13 mouse cellular contexts compared by ENCODE assay signal in genomic region chr6:146752178-146752577, GRCm38 (mm10). TPM values are rescaled to one million over a fixed set of nuclear protein-coding genes. Genes with fewer than 3 reads are reported as not detected.
DNase-seq lines count a peak whose midpoint lies in the region; ATAC-seq lines count a peak whose summit lies in the region.
"Had no signal": no experiment of that assay in that cellular context is flagged by ENCODE, and none has a peak within 500 bp of the region (broad histone marks: within the 10 kb centered on the region; RNA-seq: fewer than 3 reads in every experiment).

No protein-coding gene starts in this region.

- H3K4me2 ChIP-seq in heart, embryonic 15.5 days = no peak overlapping the region
- H3K4me2 ChIP-seq in midbrain, embryonic 16.5 days (ENCODE audit: low read length) = no peak overlapping the region
- H3K4me2 ChIP-seq in hindbrain, embryonic 13.5 days = no peak overlapping the region
- H3K4me2 ChIP-seq: forebrain, embryonic 13.5 days; hindbrain, embryonic 15.5 days had no signal

- 79% methylated on average over 2 of the region's 2 CpGs for WGBS in heart, embryonic 15.5 days
- WGBS in midbrain, embryonic 16.5 days = 81% methylated on average over 2 of the region's 2 CpGs
- 90% methylated on average over 2 of the region's 2 CpGs for WGBS in midbrain, embryonic 10.5 days
- WGBS in macrophage (ENCODE audit: missing documents) = 93% methylated on average over 2 of the region's 2 CpGs
- WGBS in hindbrain, embryonic 13.5 days = 90% methylated on average over 2 of the region's 2 CpGs

- H3K79me2 ChIP-seq in macrophage (ENCODE audit: inconsistent target) = peaks cover 12% of the 10 kb centered on the region; the same call in 1 of the 2 replicates

- H3K27me3 ChIP-seq in heart, embryonic 15.5 days = no peaks in the 10 kb centered on the region
- no peaks in the 10 kb centered on the region for H3K27me3 ChIP-seq in midbrain, embryonic 16.5 days (ENCODE audit: control insufficient read depth, insufficient read depth, low read depth, low read length)
- H3K27me3 ChIP-seq in midbrain, embryonic 10.5 days (ENCODE audit: low read depth, poor library complexity, severe bottlenecking) = no peaks in the 10 kb centered on the region
- H3K27me3 ChIP-seq in hindbrain, embryonic 13.5 days = no peaks in the 10 kb centered on the region
- H3K27me3 ChIP-seq: forebrain, embryonic 13.5 days; hindbrain, embryonic 15.5 days had no signal

- no peak overlapping the region for H3K4me3 ChIP-seq in heart, embryonic 15.5 days
- H3K4me3 ChIP-seq in midbrain, embryonic 16.5 days (ENCODE audit: low read depth, low read length) = no peak overlapping the region
- no peak overlapping the region for H3K4me3 ChIP-seq in midbrain, embryonic 10.5 days
- no peak overlapping the region for H3K4me3 ChIP-seq in macrophage (ENCODE audit: inconsistent target)
- H3K4me3 ChIP-seq in hindbrain, embryonic 13.5 days = no peak overlapping the region
- H3K4me3 ChIP-seq: forebrain, embryonic 13.5 days; hindbrain, embryonic 15.5 days had no signal

- no peak for DNase-seq in heart, postnatal 25 days (ENCODE audit: low spot score)
- no peak for DNase-seq in midbrain, embryonic 10.5 days (ENCODE audit: low spot score)
- DNase-seq in adrenal gland, adult (ENCODE audit: inconsistent age in 2 of 2, low spot score in 1 of 2) = no peak
- DNase-seq: cerebellum, adult 11 months; layer of hippocampus, postnatal 36 days had no signal

- no peaks in the 10 kb centered on the region for H3K9me3 ChIP-seq in heart, embryonic 15.5 days (replicated peaks)
- H3K9me3 ChIP-seq in midbrain, embryonic 16.5 days (replicated peaks; ENCODE audit: control insufficient read depth, low read length, poor library complexity, severe bottlenecking) = no peaks in the 10 kb centered on the region
- no peaks in the 10 kb centered on the region for H3K9me3 ChIP-seq in midbrain, embryonic 10.5 days (replicated peaks)
- no peaks in the 10 kb centered on the region for H3K9me3 ChIP-seq in hindbrain, embryonic 13.5 days
- H3K9me3 ChIP-seq: forebrain, embryonic 13.5 days; hindbrain, embryonic 15.5 days had no signal

- H3K27ac ChIP-seq in heart, embryonic 15.5 days = peak overlapping the region; percentile 67
- H3K27ac ChIP-seq in midbrain, embryonic 16.5 days (ENCODE audit: low read length) = no peak overlapping the region
- no peak overlapping the region for H3K27ac ChIP-seq in midbrain, embryonic 10.5 days (replicated peaks)
- peak overlapping the region; percentile 40 for H3K27ac ChIP-seq in macrophage
- H3K27ac ChIP-seq in hindbrain, embryonic 13.5 days = no peak overlapping the region
- H3K27ac ChIP-seq: forebrain, embryonic 13.5 days; hindbrain, embryonic 15.5 days; kidney, postnatal 0 days had no signal

- peaks cover 66% of the 10 kb centered on the region for H3K4me1 ChIP-seq in heart, embryonic 15.5 days (replicated peaks)
- H3K4me1 ChIP-seq in midbrain, embryonic 16.5 days (ENCODE audit: control insufficient read depth, insufficient read depth, low read length) = peaks cover 6% of the 10 kb centered on the region
- peaks cover 12% of the 10 kb centered on the region for H3K4me1 ChIP-seq in midbrain, embryonic 10.5 days
- H3K4me1 ChIP-seq in hindbrain, embryonic 13.5 days (replicated peaks) = peaks cover 6% of the 10 kb centered on the region

- H3K36me3 ChIP-seq in heart, embryonic 15.5 days = no peaks in the 10 kb centered on the region
- H3K36me3 ChIP-seq in midbrain, embryonic 16.5 days (ENCODE audit: control insufficient read depth, insufficient read depth, low read length) = no peaks in the 10 kb centered on the region
- no peaks in the 10 kb centered on the region for H3K36me3 ChIP-seq in midbrain, embryonic 10.5 days
- H3K36me3 ChIP-seq in macrophage (ENCODE audit: inconsistent target) = no peaks in the 10 kb centered on the region
- H3K36me3 ChIP-seq in hindbrain, embryonic 13.5 days = no peaks in the 10 kb centered on the region
- H3K36me3 ChIP-seq: hindbrain, embryonic 15.5 days had no signal

- no peak overlapping the region for H3K9ac ChIP-seq in heart, embryonic 15.5 days
- no peak overlapping the region for H3K9ac ChIP-seq in midbrain, embryonic 16.5 days (ENCODE audit: low read depth, low read length)
- no peak overlapping the region for H3K9ac ChIP-seq in hindbrain, embryonic 13.5 days
- H3K9ac ChIP-seq: forebrain, embryonic 13.5 days; hindbrain, embryonic 15.5 days had no signal

- no peak for ATAC-seq in heart, embryonic 15.5 days (replicated peaks; ENCODE audit: insufficient number of reproducible peaks, insufficient read depth, low FRiP score, low read depth)
- 0 out of 2 replicates have a peak, but pooled peaks have one; percentile 39 for ATAC-seq in midbrain, embryonic 16.5 days
- ATAC-seq in hindbrain, embryonic 13.5 days (ENCODE audit: low FRiP score) = no peak
- ATAC-seq: forebrain, embryonic 13.5 days had no signal

- intact Hi-C loops in heart, postnatal 25 days (cut with DNase I) = no loop called here

RNA-seq across cellular contexts. Expression of gene Stk38l, which starts 27.4 kb away (rescaled TPM):
- polyA plus RNA-seq in heart, embryonic 15.5 days (2015; fragmentation: Nextera tagmentation; extraction: Ambion mirVana) = 28.5 and 32.0 TPM in 2 replicates
- 10 to 100 TPM; 12.6 to 14.6 TPM for total RNA-seq in heart, postnatal 25 days (2021)
- 14.4 and 15.8 TPM in 2 replicates for polyA plus RNA-seq in midbrain, embryonic 16.5 days (2015; fragmentation: Nextera tagmentation; extraction: Ambion mirVana)
- 21.0 and 21.2 TPM in 2 replicates for polyA plus RNA-seq in midbrain, embryonic 10.5 days (2016; fragmentation: Nextera tagmentation; extraction: Ambion mirVana)
- total RNA-seq in macrophage (2018; cell fraction: chromatin; rRNA removed) = 10 to 100 TPM in 16 of 26 experiments, 1 to 10 TPM in 10; 5.4 to 26.2 (median 11.0) TPM
- 1 to 10 TPM; 3.0 to 6.6 (median 3.9) TPM for total RNA-seq in macrophage (2018; cell fraction: cytosol; rRNA removed)
- total RNA-seq in macrophage (2018; cell fraction: nucleus; rRNA removed) = 10 to 100 TPM in 9 of 26 experiments, 1 to 10 TPM in 17; 5.0 to 24.6 (median 9.2) TPM
- polyA plus RNA-seq in macrophage (2018) = 2.7 to 4.0 TPM (median 3.3 TPM) in 3 replicates
- 15.9 and 17.5 TPM in 2 replicates for polyA plus RNA-seq in hindbrain, embryonic 13.5 days (2015; fragmentation: Nextera tagmentation; extraction: Ambion mirVana)

RNA-seq across cellular contexts. Expression of gene Arntl2, which starts 43.7 kb away (rescaled TPM):
- 2.6 and 3.3 TPM in 2 replicates for polyA plus RNA-seq in heart, embryonic 15.5 days (2015; fragmentation: Nextera tagmentation; extraction: Ambion mirVana)
- total RNA-seq in heart, postnatal 25 days (2021) = 1 to 10 TPM in 1 of 2 experiments, under 1 TPM in 1; 0.78 to 1.6 TPM
- polyA plus RNA-seq in midbrain, embryonic 16.5 days (2015; fragmentation: Nextera tagmentation; extraction: Ambion mirVana) = 2.9 and 4.2 TPM in 2 replicates
- polyA plus RNA-seq in midbrain, embryonic 10.5 days (2016; fragmentation: Nextera tagmentation; extraction: Ambion mirVana) = 1.9 and 2.0 TPM in 2 replicates
- 1 to 10 TPM in 15 of 26 experiments, under 1 TPM in 9, not detected in 2; 0.41 to 6.0 (median 1.4) TPM for total RNA-seq in macrophage (2018; cell fraction: chromatin; rRNA removed)
- total RNA-seq in macrophage (2018; cell fraction: cytosol; rRNA removed) = under 1 TPM in 17 of 26 experiments, not detected in 9; 0.03 to 0.27 (median 0.13) TPM
- total RNA-seq in macrophage (2018; cell fraction: nucleus; rRNA removed) = 1 to 10 TPM in 9 of 26 experiments, under 1 TPM in 11, not detected in 6; 0.16 to 9.1 (median 0.79) TPM
- 0.07 to 0.25 TPM in 2 of 3 replicates, not detected in the other for polyA plus RNA-seq in macrophage (2018)
- polyA plus RNA-seq in hindbrain, embryonic 13.5 days (2015; fragmentation: Nextera tagmentation; extraction: Ambion mirVana) = 2.1 and 3.4 TPM in 2 replicates
- total RNA-seq: megakaryocyte progenitor cell, adult 5-6 weeks had no signal

Comparison
In these comparisons a context has a peak if more than half of its experiments do, and no peak if none do; other contexts are left out.
1. H3K27ac ChIP-seq: peak in heart, embryonic 15.5 days (single experiment) and macrophage (single experiment); none in midbrain, embryonic 16.5 days (single experiment), midbrain, embryonic 10.5 days (single experiment) and hindbrain, embryonic 13.5 days (single experiment).